Mouse (Mus musculus): ENCODE measurements around the gene Iqcn. TPM values are rescaled to one million over a fixed set of nuclear protein-coding genes. Genes with fewer than 3 reads are reported as not detected.

Iqcn gene
- polyA plus RNA-seq, 1 experiment from 2014 or later, result 0.05 TPM

DNA sequence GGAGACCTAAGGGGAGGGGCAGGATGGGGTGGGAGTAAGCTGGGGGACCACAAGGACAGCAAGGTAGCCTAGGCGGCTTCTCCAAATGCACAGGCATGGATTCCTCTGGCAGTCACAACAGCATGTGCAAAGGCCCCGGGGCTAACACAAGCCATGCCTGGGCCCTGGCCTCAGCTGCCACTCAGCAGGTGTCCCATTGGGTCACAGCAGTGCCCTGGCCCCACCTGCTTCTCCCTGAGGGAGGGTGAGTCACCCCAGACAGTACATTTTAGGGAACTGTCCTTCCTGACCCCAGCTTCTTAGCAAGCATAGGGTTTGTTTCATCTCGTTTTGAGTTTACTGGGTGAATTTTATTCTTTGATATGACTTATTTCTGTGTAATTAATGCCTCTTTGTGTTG lies 20.6 kb upstream of the Iqcn start:
- H3K4me1 ChIP-seq (ENCODE audit: control insufficient read depth, insufficient read depth, low read length), result 0 out of 2 replicates have a peak, but pooled peaks cover 4% of the 10 kb centered on the region
- 66% methylated on average over 3 of the region's 3 CpGs for WGBS
- DNase-seq (no peak), ATAC-seq (ENCODE audit: low FRiP score, low TSS enrichment) (no peak)
- no peak overlapping the region for H3K4me3 ChIP-seq (replicated peaks; ENCODE audit: low read depth, low read length)
- H3K9ac ChIP-seq (replicated peaks; ENCODE audit: low read length), result no peak overlapping the region
- peaks cover 19% of the 10 kb centered on the region for H3K36me3 ChIP-seq (ENCODE audit: control insufficient read depth, insufficient read depth, low read length)
- H3K4me2 ChIP-seq (ENCODE audit: low read length), result no peak overlapping the region
- H3K27me3 ChIP-seq (ENCODE audit: control insufficient read depth, insufficient read depth, low read length), result no peaks in the 10 kb centered on the region
- H3K9me3 ChIP-seq (ENCODE audit: control insufficient read depth, low read length), result no peaks in the 10 kb centered on the region
- H3K27ac ChIP-seq (replicated peaks; ENCODE audit: low read depth, low read length), result no peak overlapping the region

DNA sequence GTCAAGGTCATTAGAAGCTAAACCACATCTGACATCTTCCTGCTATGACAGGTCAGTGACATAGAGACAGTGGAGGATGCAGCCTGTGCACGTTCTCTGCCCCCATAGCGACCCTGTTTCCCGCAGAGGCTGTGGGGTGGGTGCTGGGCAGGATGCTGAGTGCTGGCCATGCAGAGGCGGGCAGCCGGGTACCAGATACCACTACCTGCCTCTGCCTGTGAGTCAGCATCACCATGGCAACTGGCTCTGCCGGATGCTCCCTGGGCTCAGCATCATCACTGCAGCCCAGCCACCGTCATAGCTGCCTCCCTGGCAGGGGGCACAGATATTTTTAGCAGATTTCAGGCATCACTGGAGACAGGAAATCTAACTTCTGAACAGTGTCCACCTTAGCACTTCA lies 19.0 kb upstream of the Iqcn start:
- Histone ChIP-seq H3K4me3 (replicated peaks; ENCODE audit: low read depth, low read length) (no peak overlapping the region), H3K9ac (replicated peaks; ENCODE audit: low read length) (no peak overlapping the region; the same call in 1 of the 2 replicates), H3K27me3 (ENCODE audit: control insufficient read depth, insufficient read depth, low read length) (no peaks in the 10 kb centered on the region), H3K4me1 (ENCODE audit: control insufficient read depth, insufficient read depth, low read length) (0 out of 2 replicates have a peak, but pooled peaks cover 4% of the 10 kb centered on the region), H3K9me3 (ENCODE audit: control insufficient read depth, low read length) (no peaks in the 10 kb centered on the region), H3K27ac (replicated peaks; ENCODE audit: low read depth, low read length) (0 out of 2 replicates have a peak overlapping the region, but pooled peaks have one; percentile 32), H3K36me3 (ENCODE audit: control insufficient read depth, insufficient read depth, low read length) (0 out of 2 replicates have a peak, but pooled peaks cover 3% of the 10 kb centered on the region), H3K4me2 (ENCODE audit: low read length) (no peak overlapping the region)
- ATAC-seq (ENCODE audit: low FRiP score, low TSS enrichment) (no peak), DNase-seq (peak; percentile 51)
- 32% methylated on average over 7 of the region's 7 CpGs for WGBS

DNA sequence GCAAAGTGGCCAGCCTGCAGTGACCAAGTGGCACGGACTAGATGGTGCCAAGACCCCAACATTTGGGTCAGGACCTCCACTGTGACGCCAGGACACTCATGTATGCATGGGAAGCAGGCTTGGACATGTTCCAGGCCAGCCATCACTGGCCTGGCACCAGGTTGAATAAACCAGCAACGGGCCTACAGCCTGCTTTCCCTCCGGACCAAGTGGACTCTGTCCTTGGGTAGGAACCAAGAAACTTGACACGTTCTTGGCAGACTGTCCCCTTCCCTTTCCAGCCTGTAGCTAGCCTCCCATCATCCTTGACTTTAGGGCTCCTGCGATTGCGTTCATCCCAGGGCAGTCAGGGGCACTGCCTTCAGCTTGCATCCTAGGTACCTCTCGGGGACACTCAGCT lies 15.7 kb upstream of the Iqcn start:
- no peak for DNase-seq
- WGBS, result 90% methylated on average over 8 of the region's 8 CpGs
- peaks cover 15% of the 10 kb centered on the region; the same call in 1 of the 2 replicates for H3K4me1 ChIP-seq (ENCODE audit: control insufficient read depth, insufficient read depth, low read length)

DNA sequence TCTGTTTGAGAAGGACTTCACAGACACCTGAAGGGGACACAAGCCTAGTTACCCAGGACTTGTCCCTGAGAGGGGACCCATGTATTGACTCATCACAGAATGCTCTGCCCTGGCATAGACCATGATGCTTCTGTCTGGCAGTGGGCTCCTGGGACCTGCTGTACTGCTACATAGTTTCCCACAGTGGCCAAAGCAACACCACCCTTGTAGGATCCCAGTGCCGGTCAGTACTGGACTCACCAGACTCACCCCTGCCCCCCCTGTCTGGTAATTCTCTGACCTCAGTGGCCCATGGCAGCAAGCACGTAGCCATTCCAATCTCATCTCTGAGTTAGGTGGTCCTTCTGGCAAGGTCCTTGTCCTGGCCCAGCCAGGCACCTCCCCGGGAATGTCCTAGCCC lies 15.1 kb upstream of the Iqcn start:
- no peak overlapping the region for H3K4me2 ChIP-seq (ENCODE audit: low read length)
- no peaks in the 10 kb centered on the region for H3K27me3 ChIP-seq (ENCODE audit: control insufficient read depth, insufficient read depth, low read length)
- 90% methylated on average over 3 of the region's 3 CpGs for WGBS
- H3K9me3 ChIP-seq (ENCODE audit: control insufficient read depth, low read length), result no peaks in the 10 kb centered on the region
- no peak overlapping the region for H3K4me3 ChIP-seq (replicated peaks; ENCODE audit: low read depth, low read length)
- peaks cover 15% of the 10 kb centered on the region; the same call in 1 of the 2 replicates for H3K4me1 ChIP-seq (ENCODE audit: control insufficient read depth, insufficient read depth, low read length)
- H3K36me3 ChIP-seq (ENCODE audit: control insufficient read depth, insufficient read depth, low read length), result no peaks in the 10 kb centered on the region
- no peak for ATAC-seq (ENCODE audit: low FRiP score, low TSS enrichment)
- no peak for DNase-seq
- no peak overlapping the region for H3K9ac ChIP-seq (replicated peaks; ENCODE audit: low read length)
- H3K27ac ChIP-seq (replicated peaks; ENCODE audit: low read depth, low read length), result no peak overlapping the region

More for the DNA sequence above, 15.7 kb upstream of the Iqcn start:
- Histone ChIP-seq H3K9ac (replicated peaks; ENCODE audit: low read length) (no peak overlapping the region), H3K9me3 (ENCODE audit: control insufficient read depth, low read length) (no peaks in the 10 kb centered on the region), H3K4me2 (ENCODE audit: low read length) (no peak overlapping the region), H3K4me3 (replicated peaks; ENCODE audit: low read depth, low read length) (no peak overlapping the region), H3K27me3 (ENCODE audit: control insufficient read depth, insufficient read depth, low read length) (no peaks in the 10 kb centered on the region), H3K27ac (replicated peaks; ENCODE audit: low read depth, low read length) (no peak overlapping the region), H3K36me3 (ENCODE audit: control insufficient read depth, insufficient read depth, low read length) (no peaks in the 10 kb centered on the region)
- ATAC-seq (ENCODE audit: low FRiP score, low TSS enrichment), result no peak

DNA sequence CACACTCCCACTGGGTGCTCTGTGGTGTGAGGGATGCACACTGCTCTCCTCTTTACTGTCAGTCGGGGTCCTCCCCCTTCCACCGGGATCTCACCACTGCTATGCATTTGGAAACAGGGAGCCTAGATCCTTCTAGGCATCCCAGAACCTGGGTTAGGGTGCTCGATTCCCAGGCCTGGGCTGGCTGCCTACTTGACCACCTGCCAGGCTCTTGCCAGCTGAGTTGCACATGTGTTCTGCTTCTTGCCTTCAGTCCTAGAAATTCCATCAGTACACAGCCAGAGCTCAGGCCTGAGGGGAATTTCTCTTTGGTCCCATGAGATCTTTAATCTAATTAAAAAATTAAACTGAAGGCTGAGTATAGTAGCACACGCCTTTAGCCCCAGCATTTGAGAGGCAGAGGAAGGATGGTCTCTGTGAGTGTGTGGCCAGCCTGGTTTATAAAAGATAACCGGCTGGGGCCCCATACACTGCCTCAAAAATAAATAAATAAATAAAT lies 13.3 kb upstream of the Iqcn start:
- Histone ChIP-seq H3K4me3 (replicated peaks; ENCODE audit: low read depth, low read length) (no peak overlapping the region), H3K9me3 (ENCODE audit: control insufficient read depth, low read length) (no peaks in the 10 kb centered on the region), H3K4me2 (ENCODE audit: low read length) (no peak overlapping the region), H3K27me3 (ENCODE audit: control insufficient read depth, insufficient read depth, low read length) (no peaks in the 10 kb centered on the region), H3K27ac (replicated peaks; ENCODE audit: low read depth, low read length) (no peak overlapping the region), H3K36me3 (ENCODE audit: control insufficient read depth, insufficient read depth, low read length) (no peaks in the 10 kb centered on the region), H3K4me1 (ENCODE audit: control insufficient read depth, insufficient read depth, low read length) (peaks cover 10% of the 10 kb centered on the region; the same call in 1 of the 2 replicates), H3K9ac (replicated peaks; ENCODE audit: low read length) (no peak overlapping the region)
- ATAC-seq (ENCODE audit: low FRiP score, low TSS enrichment), result no peak
- 81% methylated on average over 5 of the region's 5 CpGs for WGBS
- no peak for DNase-seq

DNA sequence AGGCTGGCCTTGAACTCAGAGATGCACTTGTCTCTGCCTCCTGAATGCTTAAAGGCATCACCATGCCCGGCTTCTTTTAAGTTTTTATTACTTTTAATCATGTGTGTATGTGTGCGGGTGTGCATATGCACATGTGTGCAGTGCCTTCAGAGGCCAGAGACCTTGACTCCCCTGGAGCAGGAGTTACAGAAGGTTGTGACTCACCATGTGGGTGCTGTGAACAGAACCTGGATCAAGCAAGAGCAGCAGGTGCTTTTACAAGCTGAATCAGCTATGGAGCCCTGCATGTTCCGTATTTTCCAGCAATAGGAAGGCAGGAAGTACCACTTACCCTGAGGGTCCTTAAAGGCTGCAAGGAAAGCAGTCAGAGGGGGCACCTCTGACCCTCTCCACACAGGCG lies 12.0 kb upstream of the Iqcn start:
- H3K9me3 ChIP-seq (ENCODE audit: control insufficient read depth, low read length), result no peaks in the 10 kb centered on the region
- no peak for DNase-seq
- WGBS, result 59% methylated on average over 4 of the region's 4 CpGs
- no peak for ATAC-seq (ENCODE audit: low FRiP score, low TSS enrichment)
- H3K4me2 ChIP-seq (ENCODE audit: low read length), result peak overlapping the region; percentile 56
- peak overlapping the region; percentile 28 for H3K4me3 ChIP-seq (replicated peaks; ENCODE audit: low read depth, low read length)
- H3K27me3 ChIP-seq (ENCODE audit: control insufficient read depth, insufficient read depth, low read length), result no peaks in the 10 kb centered on the region
- H3K9ac ChIP-seq (replicated peaks; ENCODE audit: low read length), result peak overlapping the region; percentile 52
- peaks cover 13% of the 10 kb centered on the region; the same call in 1 of the 2 replicates for H3K4me1 ChIP-seq (ENCODE audit: control insufficient read depth, insufficient read depth, low read length)
- H3K36me3 ChIP-seq (ENCODE audit: control insufficient read depth, insufficient read depth, low read length), result no peaks in the 10 kb centered on the region
- H3K27ac ChIP-seq (replicated peaks; ENCODE audit: low read depth, low read length), result peak overlapping the region; percentile 41; the same call in 1 of the 2 replicates

DNA sequence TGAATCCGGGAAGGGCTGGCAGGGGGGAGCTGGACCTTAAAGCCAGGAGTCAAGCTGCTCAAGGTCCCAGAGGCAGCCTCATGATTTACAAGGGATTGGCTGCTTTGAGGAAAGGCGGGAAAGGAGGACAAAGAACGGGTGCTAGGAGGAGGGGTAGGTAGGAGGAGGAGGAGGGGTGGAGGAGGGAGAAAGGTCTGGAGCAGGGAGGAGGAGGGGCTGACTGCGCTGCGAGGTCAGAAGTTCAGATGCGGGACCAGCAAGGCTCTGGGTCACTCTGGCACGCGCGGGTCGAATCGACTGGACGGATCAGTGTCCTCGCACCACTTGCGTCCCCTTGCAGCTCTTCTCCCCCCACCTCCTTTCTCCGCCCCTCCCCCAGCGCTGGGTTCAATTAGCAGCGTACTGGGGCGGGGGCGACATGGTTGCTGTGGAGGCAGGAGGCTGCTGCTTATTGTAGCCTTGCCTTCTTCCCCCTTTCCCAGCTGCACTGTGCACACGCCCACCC lies 11.5 kb upstream of the Iqcn start:
- Histone ChIP-seq H3K27ac (replicated peaks; ENCODE audit: low read depth, low read length) (peak overlapping the region; percentile 41; the same call in 1 of the 2 replicates), H3K4me1 (ENCODE audit: control insufficient read depth, insufficient read depth, low read length) (peaks cover 18% of the 10 kb centered on the region), H3K36me3 (ENCODE audit: control insufficient read depth, insufficient read depth, low read length) (no peaks in the 10 kb centered on the region), H3K9me3 (ENCODE audit: control insufficient read depth, low read length) (no peaks in the 10 kb centered on the region), H3K4me2 (ENCODE audit: low read length) (peak overlapping the region; percentile 56), H3K4me3 (replicated peaks; ENCODE audit: low read depth, low read length) (peak overlapping the region; percentile 28), H3K9ac (replicated peaks; ENCODE audit: low read length) (peak overlapping the region; percentile 52), H3K27me3 (ENCODE audit: control insufficient read depth, insufficient read depth, low read length) (no peaks in the 10 kb centered on the region)
- under 1% methylated on average over 19 of the region's 20 CpGs for WGBS
- peak; percentile 38 for ATAC-seq (ENCODE audit: low FRiP score, low TSS enrichment)
- peak; percentile 71 for DNase-seq

DNA sequence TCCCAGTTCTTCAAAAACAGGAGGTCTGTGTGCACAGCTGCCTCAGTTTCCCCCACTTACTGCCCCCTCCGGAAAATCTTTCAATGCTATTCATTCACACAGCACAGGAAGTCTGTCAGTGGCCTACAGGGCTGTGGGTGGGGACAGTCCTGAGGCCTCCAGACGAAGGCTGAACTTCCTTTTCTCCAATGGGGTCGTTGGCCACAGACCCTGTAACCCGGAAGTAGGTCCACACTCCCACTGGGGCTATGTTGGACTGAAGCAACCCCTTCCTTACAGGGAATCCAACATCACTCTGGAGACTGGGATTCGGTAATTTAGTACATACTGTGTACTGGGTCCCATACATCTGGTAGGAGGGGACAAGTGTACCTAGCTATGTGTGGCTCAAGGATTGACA lies 9.6 kb upstream of the Iqcn start:
- Histone ChIP-seq H3K4me1 (ENCODE audit: control insufficient read depth, insufficient read depth, low read length) (peaks cover 32% of the 10 kb centered on the region), H3K9ac (replicated peaks; ENCODE audit: low read length) (no peak overlapping the region), H3K27ac (replicated peaks; ENCODE audit: low read depth, low read length) (no peak overlapping the region), H3K4me3 (replicated peaks; ENCODE audit: low read depth, low read length) (no peak overlapping the region), H3K4me2 (ENCODE audit: low read length) (no peak overlapping the region), H3K36me3 (ENCODE audit: control insufficient read depth, insufficient read depth, low read length) (no peaks in the 10 kb centered on the region), H3K27me3 (ENCODE audit: control insufficient read depth, insufficient read depth, low read length) (no peaks in the 10 kb centered on the region), H3K9me3 (ENCODE audit: control insufficient read depth, low read length) (no peaks in the 10 kb centered on the region)
- 87% methylated on average over 5 of the region's 5 CpGs for WGBS
- DNase-seq, result no peak
- no peak for ATAC-seq (ENCODE audit: low FRiP score, low TSS enrichment)

DNA sequence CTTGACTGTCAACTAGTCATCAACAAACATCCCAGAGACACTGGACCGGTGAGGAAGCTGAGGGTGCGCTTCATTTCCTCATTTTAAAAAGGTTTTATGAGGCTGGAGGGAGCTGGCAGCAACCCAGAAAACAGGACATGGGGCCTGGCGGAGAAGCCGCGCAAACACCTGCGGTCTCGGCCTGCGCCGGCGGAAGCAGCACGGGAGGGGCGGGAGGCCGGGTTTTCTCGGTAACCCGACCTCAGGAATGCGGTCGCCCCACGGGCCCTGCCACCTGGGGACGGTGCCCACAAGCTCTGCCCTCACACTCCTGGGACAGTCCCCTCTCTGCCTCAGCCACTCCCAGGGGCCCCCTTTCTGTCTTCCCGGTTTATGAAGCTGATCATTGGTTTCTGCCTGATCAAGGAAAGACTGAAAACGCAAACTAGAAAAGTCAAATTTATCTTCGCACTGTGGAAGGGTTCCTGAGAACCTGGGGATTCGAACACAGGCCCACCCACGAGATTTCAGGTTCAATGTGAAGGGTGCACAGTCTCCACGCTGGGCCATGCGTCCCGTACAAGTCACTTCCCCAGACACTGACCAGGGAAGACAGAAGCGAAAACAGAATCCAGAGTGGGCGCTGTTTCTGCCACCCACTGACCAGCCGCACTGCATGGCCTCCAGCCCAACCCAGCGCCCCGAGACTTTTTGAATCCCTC lies 7.8 kb upstream of the Iqcn start:
- DNase-seq (no peak), ATAC-seq (ENCODE audit: low FRiP score, low TSS enrichment) (no peak)
- Histone ChIP-seq H3K36me3 (ENCODE audit: control insufficient read depth, insufficient read depth, low read length) (no peaks in the 10 kb centered on the region), H3K4me2 (ENCODE audit: low read length) (no peak overlapping the region), H3K27me3 (ENCODE audit: control insufficient read depth, insufficient read depth, low read length) (no peaks in the 10 kb centered on the region), H3K4me3 (replicated peaks; ENCODE audit: low read depth, low read length) (no peak overlapping the region), H3K4me1 (ENCODE audit: control insufficient read depth, insufficient read depth, low read length) (peaks cover 32% of the 10 kb centered on the region), H3K27ac (replicated peaks; ENCODE audit: low read depth, low read length) (no peak overlapping the region), H3K9me3 (ENCODE audit: control insufficient read depth, low read length) (no peaks in the 10 kb centered on the region), H3K9ac (replicated peaks; ENCODE audit: low read length) (no peak overlapping the region)
- 41% methylated on average over 32 of the region's 32 CpGs for WGBS

Data from midbrain, embryonic 14.5 days (tissue).